Mouse (Mus musculus): ENCODE measurements around the gene Mast4.

Gene Mast4

DNA sequence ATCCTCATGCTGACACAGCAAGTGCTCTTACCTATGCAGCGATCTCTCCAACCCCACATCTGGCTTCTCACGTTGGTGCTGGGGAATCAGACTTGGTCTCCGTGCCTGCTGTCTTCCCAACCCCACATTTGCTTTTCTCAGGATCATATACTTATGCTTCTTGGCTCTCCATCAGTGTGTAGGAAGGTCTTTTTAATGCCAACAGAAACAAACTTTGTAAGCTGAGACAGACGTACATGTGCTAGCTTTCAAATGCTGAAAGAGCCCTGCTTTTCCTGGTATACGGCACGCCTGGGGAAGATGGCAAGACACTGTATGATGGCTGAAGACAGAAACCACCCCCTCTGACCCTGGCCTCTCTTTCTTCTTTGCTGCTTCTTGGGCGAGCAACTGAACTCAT, 285.3 kb downstream of the Mast4 start:
- no peak for DNase-seq (ENCODE audit: low spot score)

DNA sequence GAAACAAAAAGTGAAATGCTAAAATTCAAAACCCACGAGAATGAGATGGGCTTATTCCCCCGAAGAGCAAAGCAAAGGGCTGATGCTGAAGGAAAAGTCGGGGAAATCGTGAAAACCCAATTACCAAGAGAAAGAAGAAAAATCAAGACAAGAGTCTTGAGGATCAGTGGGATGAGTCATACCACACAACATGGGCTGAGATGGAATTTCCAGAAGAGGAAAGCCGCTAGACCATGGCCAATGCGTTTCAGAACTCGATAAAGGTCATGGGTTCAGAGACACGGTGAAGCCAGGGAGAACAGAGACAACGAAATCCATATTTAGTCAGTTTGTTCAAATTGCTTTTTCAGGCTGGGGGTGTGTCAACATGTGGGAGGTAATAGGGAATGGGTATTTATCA, 290.6 kb downstream of the Mast4 start:
- no peak for DNase-seq (ENCODE audit: low spot score)

DNA sequence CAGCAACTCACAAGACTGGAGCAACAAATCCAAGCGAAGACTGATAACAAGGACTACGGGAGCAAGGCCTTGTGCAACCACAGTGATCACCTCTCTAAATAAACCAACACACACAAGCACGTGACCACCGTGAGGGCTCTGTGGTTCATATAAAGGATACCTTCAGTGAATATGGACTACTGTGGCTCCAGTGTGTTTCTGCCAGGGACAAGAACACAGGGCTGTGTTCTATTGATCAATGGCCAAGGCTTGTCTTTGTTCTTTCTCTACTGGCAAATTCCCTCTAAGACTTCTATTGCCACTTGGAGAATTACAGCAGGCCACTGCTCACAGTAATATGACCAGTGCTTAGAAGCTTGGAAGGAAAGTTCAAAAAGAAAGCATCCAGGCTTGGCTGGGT, 291.3 kb downstream of the Mast4 start:
- no peak for DNase-seq (ENCODE audit: low spot score)

DNA sequence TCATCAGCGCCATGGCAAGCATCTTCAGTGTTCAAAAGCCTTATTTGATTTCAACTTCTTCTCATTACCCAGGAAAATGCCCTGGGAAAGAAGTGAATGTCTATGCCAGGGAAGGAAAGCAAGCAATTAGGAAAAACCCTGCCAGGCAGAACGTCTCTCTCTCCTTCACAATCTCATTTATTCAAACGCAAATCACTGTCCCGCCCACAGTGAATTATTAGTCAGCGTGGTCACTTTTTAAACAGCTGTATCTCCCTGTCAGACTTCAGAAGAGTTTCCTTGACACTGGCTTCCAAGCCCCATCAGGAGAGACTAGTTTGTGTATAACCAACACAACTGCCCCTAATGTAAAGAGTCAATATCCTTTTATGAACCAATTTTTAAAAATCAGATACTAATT, 296.8 kb downstream of the Mast4 start:
- DNase-seq (ENCODE audit: low spot score), result no peak

DNA sequence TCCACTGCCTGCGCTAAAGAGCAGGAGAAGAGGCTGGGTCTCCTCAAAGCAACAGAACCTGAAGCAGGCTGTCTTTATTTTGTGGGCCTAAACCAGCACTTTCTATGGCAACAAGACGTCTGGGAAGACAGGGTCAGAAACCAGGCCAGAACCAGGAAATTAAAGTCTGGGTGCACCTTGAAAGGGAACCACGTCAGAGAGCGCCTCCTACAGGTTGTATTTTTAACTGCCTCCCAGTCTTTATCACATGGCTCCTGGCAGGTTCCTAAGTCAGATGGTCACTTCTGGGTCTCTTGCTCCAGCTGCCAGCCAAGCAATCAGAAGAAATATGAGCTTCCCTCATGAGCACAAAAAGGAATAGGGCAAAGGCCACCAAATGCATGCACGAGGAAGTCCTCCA, 304.9 kb downstream of the Mast4 start:
- DNase-seq (ENCODE audit: low spot score), result no peak

DNA sequence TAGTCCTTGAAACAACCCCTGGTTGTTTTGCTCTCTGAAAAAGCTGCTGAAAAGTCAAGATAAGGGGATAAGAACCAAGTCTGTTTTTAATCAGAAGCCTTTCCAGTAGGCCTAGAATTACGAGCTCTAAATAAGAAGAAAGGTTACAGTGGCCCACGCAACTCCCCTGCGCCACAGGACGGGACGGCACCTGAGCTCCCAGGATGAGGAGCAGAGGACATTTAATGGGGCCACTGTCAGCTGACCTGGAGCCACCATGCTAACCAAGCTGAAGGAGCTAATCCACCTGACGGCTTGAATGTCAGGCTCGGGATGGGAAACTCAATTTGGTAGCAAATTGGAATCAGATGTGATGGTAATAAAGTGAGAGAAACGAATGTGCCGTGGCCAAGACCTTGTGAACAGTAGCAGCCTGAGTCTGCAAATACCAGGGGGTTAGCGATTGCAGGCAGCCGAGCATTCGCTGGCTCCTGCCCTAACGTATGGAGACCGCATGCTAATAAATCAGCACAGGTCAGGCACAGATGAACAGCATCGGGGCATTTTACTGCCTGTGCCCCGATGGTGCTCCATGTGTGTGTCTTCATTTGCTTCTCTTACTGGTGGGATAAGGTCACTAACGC, 306.7 kb downstream of the Mast4 start:
- DNase-seq (ENCODE audit: low spot score), result no peak

DNA sequence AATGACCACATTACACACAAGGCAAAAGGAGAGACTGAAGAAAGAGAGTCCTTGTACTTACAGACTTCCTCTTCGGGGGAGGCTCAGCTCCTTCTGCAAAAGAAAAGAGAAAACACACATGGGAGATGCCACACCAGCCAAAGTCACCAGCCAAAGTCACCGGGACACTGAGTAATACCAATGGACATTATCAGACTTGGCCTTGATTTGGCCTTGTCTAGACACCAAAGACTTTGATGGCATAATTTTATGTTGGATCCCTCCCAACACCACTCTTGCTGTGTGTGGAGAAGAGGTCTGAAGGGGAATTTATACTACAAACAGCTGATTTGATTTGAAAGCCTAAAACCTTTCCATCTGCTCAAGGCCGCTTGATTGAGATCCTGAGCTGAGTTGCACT, 308.8 kb downstream of the Mast4 start:
- DNase-seq (ENCODE audit: low spot score), result no peak

DNA sequence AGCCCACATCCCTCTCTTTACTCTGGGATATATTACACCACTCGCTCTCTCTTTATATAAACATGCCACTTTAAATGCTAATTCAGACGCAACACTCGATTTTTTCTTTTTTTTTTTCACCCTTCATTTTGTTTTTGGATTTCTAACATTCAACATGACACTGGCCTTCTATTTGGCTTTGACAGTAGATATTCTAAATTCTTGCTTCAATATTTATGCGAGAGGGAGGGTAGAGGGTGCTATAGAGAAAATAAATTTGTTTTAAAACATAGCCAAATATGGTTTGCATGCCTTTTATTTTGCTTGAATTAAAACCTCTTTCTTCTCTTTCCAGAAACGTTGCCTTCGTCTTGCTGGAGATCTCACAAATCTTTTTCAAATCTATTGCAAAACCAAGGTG, 315.8 kb downstream of the Mast4 start:
- no peak for DNase-seq (ENCODE audit: low spot score)

DNA sequence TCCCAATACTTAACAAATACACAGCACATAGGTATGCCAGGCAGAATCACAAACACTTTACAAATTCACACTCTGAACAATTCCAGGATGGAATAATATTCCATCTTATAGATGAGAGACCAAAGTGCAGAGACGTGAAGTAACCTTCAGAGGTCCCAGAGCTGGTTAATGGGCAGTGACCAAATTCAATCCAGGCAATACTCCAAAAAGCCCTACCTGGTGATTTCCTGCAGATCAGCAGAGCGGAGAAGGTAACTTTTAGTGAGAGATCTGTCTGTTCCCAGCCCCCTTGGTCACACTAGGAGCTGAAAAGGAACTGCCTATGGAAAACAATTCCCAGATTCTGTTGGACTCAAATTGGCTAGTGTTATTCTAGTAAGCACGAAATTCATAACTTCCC, 316.6 kb downstream of the Mast4 start:
- no peak for DNase-seq (ENCODE audit: low spot score)

DNA sequence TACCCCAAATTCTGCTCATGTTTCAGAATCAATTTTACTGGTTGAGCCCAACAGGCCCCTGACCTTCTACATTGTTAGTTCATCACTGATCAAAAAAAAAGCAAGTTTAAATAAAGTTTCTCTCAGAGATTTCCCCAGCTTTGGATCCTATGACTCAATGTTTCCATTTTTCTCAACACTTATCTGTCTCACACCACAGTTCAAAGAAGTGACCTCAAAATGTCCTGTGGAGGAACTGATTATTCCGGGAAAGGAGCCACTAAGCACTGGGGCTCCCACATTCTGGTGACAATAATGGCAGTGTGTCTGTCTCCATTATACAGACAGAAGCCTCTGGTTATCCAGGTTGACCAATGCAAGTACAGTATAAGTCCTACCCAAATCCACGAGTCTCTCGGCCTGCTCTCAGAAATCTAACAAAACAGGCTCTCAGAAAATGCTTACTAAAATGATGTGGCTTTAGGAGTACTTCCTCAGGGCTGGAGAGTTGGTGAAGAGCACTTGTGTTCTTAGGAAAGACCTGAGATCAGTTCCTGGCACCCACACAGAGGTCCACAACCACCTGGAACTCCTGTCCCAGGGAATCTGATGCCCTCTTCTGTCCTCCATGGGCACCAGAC, 319.1 kb downstream of the Mast4 start:
- no peak for DNase-seq (ENCODE audit: low spot score)

DNA sequence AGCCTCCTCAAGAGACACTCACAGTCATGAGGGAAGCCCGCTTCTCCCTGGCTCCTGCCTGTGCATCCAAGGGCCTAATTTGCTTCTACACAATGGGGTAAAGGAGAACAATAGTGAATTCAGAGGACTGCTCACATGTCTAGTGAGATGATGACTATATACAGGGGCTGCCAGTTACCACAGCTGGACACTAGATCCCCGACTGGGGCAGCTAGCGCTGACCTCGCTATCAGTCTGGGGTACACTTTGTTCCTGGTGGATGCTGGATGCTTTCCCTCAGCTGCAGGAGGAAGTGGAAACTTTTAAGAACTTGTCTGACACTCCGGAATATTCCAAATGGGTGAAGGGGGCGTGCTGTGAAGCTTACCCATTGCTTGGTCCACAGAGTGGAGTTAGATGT, 319.7 kb downstream of the Mast4 start:
- no peak for DNase-seq (ENCODE audit: low spot score)

DNA sequence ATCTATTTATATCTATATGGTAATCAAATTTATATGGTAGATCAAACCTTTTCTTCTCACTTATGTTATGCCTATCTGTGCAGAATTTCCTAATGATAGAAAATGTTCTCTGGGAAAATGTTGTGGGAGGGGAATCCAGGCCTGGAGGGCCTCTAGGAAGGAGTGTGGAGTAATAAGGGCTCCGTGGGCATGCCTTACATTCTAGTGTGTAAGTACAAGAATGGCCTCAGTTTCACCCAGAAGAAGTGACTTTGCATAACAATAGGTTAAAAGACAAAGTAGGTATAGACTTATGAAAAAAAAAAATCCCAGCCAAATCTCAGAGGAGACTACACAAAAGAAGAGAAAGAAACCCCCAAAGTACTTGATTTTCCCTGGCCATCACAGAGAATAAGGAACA, 320.1 kb downstream of the Mast4 start:
- DNase-seq (ENCODE audit: low spot score), result no peak

DNA sequence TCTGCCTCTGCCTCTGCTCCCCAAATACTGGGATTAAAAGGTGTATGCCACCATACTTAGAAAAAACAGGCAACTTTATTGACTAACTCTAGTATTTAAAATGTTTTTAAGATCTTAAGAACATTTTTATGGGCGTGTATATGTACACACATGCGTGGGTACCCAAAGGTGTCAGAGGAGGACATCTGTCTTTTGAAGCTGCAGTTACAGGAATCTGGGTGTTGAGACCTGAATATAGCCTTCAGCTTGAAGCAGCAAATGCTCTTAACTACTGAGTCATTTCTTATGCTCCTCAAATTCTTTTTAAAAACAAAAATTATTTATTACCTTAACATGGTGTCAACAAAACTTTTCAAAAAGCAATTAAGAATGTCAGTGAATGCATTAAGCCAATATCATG, 329.1 kb downstream of the Mast4 start:
- no peak for DNase-seq (ENCODE audit: low spot score)

DNA sequence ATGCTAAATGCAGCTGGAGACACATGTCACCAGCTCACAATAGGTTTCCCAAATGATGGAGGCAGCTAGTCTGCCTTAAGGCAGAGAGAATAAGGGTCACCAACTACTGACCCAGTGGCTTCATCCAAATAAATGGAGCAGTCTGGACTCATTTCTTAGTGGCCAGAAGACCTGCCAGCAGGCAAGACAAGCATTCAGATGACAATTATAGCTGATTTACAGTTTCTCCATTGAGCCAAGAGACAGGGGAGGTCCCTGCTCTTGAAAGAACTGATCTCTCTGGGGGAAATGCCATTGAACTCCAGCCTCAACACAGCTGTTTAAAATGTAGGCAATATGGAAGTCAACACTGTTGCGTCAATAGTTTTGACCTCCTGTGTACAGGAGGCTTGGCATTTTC, 332.5 kb downstream of the Mast4 start:
- DNase-seq (ENCODE audit: low spot score), result no peak

DNA sequence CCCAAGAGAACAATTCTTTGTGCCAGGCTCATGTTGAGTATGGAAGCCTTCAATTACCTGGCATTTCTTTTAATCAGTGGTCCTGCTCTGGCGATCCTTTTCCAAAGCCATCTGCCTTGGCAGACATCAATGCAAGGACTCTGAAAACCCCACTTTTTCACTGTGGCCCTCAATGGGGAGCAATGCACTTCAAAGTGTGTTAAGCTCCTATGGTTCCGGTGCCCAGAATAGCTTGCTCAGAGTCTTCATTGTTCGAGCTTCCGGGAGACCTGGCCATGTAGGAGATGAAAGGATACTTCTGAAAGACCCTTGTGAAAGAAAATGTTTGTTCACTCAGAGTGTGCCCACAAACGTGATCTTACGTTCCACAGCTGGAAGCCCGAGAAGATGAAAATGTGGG, 333.4 kb downstream of the Mast4 start:
- DNase-seq (ENCODE audit: low spot score), result no peak

DNA sequence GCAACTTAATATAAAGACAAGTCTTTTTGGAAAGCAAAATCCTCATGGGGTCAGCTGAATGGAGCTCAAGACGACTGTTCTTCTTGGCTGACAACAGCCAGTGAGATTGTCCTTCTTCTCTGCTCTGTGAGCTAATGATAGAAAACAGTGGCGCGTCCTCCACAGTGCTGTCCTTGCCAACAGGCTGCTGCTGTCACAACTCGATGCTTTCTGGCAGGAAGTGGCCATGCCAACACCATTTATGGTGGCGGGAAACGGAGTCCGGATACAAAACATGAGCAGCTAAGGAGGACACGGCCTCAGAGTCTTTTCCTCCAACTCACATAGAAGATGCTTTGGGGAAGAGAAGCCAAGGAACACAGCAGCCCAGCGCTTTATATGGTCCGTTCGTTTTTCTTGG, 340.2 kb downstream of the Mast4 start:
- DNase-seq (ENCODE audit: low spot score), result no peak

DNA sequence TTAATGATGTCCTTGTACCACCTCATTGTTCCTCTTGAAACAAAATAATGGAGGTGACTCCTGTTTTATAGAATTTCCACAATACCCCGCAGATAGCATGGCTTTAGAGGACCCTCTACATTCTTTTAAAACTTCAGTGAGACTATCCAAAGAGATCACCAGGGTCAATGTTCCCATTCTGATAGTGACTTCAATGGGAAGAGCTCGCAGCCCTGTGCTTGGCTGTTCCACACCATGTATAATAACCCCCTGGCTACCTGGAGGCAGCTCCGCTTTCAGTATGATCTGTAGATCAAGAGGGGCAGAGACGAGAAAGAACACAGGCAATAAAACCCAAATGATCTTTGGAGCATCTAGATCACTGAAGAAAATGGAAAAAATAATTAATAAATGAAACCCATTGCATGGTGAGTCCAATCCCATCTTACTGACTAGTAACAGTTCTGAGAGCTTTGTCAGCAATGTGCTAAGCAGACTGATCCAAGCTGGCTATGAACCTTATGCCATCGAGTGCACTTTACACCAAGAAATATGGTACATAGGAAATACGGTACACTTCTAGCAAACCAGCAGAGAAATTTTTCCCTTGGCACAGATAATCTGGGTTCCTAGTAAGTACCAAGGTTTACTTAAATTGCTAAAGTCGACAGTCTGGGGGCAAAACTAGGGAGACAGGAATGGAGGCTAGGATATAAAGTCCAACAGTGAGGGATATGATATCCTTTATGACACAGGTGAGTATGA, 341.4 kb downstream of the Mast4 start:
- DNase-seq (ENCODE audit: low spot score), result no peak

DNA sequence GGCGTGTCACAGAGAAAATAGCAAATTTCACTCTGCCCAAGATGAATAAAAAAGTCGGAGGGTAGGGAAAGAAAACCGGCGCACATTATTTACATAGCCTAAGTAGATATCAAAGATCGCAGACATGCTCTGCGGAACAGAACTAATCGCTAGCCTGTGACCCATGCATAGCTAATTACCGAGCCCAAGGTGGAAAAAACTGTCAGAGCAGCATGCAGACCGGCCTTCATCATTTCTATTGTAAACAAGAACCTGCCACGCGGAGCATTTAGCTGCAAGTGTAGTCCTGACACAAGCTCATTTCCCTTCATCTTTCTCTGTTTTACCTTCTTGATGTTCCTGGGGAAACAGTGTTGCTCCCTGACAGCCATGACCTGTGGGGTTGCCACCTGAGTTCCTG, 342.4 kb downstream of the Mast4 start:
- DNase-seq (ENCODE audit: low spot score), result no peak

DNA sequence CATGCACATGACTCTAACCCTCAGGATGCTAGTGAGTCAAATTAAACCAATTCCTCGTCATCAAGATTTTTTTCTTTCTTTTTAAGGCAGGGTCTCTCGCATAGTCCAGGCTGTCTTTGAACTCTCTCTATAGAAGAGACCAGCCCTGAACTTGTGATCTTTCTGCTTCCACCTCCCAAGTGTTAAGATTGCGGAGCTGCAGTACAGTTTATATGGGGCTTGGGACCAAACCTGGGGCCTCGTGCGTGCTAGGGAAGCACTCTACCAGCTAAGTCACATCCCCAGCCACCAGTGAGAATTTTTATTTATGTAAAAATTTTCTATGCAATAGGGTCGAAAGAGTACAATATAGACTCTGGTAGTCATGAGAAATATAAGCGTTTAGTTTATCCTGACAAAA, 343.1 kb downstream of the Mast4 start:
- no peak for DNase-seq (ENCODE audit: low spot score)

DNA sequence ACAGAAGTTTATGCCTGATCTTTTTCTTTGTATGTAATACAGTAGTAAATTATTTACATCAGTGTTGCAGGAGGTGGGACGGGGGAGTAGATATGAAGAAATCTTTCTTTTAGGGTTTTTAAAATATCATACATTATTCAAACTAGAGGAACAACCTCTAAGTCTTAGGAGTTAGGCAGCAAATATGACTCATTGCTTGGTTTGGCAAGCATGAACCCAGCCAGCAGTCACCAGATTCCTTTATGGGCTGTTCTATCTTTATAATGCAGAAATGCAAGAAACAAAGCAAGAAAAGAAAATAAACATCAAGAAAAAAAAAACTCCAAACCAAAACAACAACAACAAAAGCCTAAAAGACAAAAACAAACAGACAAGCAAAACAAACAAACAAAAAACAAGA, 344.2 kb downstream of the Mast4 start:
- DNase-seq (ENCODE audit: low spot score), result no peak

DNA sequence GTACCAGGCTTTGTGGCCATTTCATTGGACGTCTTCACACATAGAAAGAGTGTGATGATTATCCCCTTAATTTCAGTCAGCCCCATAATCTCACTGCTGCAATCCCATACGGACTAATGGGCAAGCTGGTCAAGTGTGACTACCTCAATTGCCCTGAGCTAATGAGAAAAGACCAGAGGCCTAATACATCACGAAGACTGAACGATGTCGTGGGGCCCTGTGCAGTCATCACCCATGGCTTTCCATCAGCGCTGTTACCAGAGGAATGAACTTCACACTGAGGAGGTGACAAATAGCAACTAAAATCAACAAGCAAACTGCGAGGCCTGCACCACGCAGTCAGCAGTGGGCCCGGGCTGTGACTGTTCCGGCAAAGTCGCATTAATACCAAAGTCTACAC, 344.7 kb downstream of the Mast4 start:
- DNase-seq (ENCODE audit: low spot score), result no peak

DNA sequence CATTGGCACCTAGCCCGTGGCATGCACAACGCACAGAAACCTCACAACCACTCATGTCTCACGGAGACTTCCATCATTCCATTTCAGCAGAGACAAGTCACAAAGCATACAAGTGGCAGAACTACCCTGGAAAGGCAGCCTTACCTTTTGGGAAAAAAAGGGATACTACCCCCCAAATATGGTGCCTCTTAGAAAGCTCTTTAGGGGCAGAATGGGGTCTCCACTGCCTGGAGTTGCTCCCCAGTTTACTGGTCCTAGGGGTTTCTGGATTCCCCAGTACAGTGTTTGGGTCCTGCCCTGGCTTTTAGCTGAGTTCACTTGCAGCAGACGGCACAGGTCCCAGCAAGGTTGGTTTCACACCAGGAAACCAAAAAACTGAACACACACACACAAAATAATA, 345.3 kb downstream of the Mast4 start:
- DNase-seq (ENCODE audit: low spot score), result no peak

DNA sequence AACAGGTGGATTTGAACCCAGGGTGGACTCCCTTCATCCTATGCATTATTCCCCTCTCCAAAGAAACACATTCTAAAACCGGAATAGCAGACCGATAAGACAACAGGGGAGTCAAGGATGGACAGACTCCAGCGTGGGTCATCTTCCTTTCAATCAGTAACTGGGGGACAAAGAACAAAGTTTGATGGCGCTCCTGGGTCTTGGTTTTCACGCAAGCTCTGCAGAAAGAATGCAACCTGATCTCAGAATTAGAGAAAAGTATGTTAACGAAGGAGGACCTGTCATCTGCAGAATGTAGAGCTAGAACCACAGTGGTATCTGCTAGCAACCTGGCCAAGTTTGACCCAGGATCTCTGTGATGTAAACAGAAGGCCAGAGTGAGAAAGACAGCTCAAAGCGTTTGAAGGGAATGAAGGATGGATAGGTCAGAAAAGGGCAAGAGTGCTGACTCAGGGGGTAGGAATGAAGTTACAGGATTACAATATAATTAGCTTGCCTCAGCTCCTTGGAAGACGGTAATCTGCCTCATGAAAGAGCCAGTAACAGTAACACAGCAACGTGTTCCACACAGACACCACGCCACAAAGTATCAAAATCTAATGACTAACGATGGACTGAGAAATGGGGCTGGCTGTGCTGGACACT, 345.9 kb downstream of the Mast4 start:
- DNase-seq (ENCODE audit: low spot score), result no peak
